Mouse (Mus musculus): ENCODE results near the gene Pmpca. TPM values are rescaled to one million over a fixed set of nuclear protein-coding genes. Genes with fewer than 3 reads are reported as not detected.

Gene Pmpca
- polyA plus RNA-seq, 1 experiment, result 83.9 TPM

DNA sequence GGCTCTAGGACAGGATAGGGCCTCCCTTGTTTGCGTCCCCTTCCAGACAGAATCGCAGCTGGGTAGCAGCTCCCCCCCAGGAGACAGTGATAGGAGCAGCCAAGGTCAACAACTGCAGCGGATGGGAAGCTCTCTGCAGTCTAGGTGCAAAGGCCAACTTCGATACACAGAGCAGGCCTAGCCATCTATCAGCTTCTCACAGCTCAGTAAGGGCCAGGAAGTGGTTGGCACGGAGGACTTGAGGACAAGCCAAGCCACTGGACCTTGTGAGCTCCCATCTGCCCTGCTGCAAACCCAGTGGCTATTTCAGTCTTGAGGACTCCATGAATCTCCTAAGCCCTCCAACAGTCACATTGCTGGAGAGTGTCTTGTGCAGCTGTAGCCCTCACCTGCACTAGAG, 10.5 kb downstream of the Pmpca start:
- H3K4me1 ChIP-seq (ENCODE audit: control insufficient read depth, insufficient read depth, insufficient read length, low read length), result no peaks in the 10 kb centered on the region
- H3K4me3 ChIP-seq (ENCODE audit: insufficient read depth, low read depth, low read length), result no peak overlapping the region
- H3K27ac ChIP-seq (replicated peaks; ENCODE audit: low read depth, low read length), result no peak overlapping the region

DNA sequence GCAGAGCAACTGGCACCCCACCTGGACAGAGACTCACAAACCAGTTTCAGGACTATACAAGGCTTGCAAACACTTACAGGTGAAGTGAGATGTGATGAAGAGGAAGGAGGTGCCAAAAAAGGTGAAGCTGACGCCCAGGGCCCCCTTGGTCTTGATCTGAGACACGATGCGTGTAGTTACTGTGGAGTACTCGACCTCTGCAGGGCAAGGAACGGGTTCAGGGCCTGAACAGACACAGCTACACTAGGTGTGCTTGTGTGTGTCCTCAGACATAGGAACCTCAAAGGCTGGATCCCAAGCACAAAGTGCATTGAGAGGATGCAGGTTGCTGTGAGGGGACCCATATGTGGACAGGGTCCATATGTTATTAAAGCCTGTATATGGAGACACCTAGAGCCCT, 11.2 kb downstream of the Pmpca start:
- Histone ChIP-seq H3K27ac (replicated peaks; ENCODE audit: low read depth, low read length) (no peak overlapping the region), H3K4me1 (ENCODE audit: control insufficient read depth, insufficient read depth, insufficient read length, low read length) (no peaks in the 10 kb centered on the region), H3K4me3 (ENCODE audit: insufficient read depth, low read depth, low read length) (no peak overlapping the region)

DNA sequence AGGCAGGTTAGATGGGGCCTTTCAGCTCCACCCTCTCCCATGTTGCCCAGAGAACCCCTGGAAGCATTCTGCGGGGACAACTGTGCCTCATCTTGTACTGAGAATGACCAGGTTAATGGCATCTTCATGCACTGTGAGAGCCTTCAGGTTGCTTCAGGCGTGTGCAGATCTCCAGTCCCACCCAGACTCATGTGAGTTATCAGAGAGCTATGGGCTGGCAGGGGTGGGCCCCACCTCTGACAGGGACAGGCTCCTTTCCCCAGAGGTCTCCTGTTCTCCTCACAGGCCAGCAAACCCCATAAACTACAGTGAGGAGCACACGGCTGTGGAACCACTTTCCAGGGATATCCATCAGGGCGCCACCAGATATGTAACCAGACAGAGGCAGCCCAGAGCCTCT, 11.9 kb downstream of the Pmpca start:
- H3K4me3 ChIP-seq (ENCODE audit: insufficient read depth, low read depth, low read length), result no peak overlapping the region
- no peak overlapping the region for H3K27ac ChIP-seq (replicated peaks; ENCODE audit: low read depth, low read length)
- peaks cover 3% of the 10 kb centered on the region for H3K4me1 ChIP-seq (ENCODE audit: control insufficient read depth, insufficient read depth, insufficient read length, low read length)

DNA sequence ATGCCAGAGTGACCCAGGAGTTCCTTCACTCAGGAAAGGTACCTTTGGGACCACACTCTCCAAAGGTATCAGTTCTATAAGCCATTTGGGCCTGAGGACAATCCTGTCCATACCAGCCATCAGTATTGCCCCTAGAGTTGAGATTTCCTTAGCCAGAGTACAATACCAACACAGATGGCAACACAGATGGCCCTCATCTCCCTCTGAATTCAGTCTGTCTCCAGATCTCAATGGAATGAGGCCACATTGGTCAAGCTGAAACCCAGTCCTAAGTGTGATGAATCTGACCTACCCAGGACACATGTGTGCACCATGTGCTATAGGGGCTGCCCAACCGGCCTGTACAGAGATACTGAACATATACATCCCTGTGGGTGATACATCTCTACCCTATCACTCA, 13.1 kb downstream of the Pmpca start:
- Histone ChIP-seq H3K4me3 (ENCODE audit: insufficient read depth, low read depth, low read length) (no peak overlapping the region), H3K4me1 (ENCODE audit: control insufficient read depth, insufficient read depth, insufficient read length, low read length) (peaks cover 14% of the 10 kb centered on the region), H3K27ac (replicated peaks; ENCODE audit: low read depth, low read length) (no peak overlapping the region)

DNA sequence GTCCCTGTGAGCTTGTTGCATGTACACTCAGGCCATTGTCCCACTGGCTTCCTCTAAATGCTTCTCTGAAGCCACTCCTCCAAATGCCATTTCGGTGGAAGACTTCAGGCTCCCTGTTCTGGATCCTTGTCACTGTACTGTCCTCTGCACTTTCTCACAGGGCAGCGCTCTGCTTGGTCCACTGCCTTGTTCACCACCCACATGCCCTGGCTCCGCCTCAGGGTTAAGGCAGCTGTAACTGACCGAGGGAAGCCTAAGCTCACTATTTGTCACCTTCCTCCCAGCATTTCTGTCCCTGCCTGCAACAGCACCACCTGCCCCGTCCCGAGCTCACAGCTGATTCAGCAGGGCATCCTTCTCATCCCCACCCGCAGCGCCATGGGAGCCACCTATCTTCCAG, 14.2 kb downstream of the Pmpca start:
- H3K27ac ChIP-seq (replicated peaks; ENCODE audit: low read depth, low read length), result no peak overlapping the region
- H3K4me3 ChIP-seq (ENCODE audit: insufficient read depth, low read depth, low read length), result no peak overlapping the region
- H3K4me1 ChIP-seq (ENCODE audit: control insufficient read depth, insufficient read depth, insufficient read length, low read length), result peaks cover 23% of the 10 kb centered on the region

DNA sequence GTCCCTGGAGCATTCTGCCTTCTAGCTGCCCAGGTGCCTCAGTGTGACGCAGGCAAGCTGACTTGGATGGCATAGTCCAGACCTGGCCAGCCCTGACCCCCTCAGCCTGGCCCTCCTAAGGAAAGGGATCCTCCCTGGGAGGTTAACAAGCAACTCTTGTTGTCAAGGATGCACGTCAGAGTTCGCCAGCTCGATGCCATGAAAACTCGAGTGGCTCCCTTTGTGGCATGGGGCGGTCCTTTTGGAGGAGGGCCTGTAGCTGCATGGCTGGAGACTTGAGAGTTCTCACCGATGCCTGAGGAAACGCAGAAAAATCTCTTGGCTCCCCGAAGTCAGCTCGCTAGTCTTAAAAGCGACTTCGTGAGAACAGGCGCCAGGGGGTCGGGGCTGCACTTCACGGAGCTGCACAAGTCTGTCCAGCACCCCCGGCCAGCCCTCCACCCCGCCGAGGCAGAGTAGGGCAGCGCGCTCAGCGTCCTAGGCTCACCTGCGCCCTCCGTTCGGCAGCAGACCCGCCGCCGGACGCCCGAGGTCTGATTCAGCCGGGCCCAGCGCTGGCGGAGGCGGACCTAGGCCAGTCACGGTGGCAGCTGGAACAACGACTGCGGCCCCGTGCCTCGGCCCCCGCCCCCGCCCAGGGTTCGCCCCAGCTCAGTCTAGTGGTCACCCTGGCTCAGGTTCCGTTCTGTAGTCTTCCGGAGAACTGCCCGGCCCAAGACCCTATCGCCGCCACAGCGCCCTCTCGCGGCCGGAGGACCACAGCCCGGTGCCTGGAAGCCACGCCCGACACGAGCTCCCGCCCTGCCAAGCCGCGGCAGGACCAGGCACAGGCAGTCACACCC, 19.6 kb downstream of the Pmpca start, which contains the start of gene Inpp5e:
Gene Inpp5e, minus strand, starts transcription at position 689 of the 842 bp plus-strand sequence.
- H3K27ac ChIP-seq (replicated peaks; ENCODE audit: low read depth, low read length), result peak within 1 kb of the TSS; percentile 61
- peak within 1 kb of the TSS; percentile 93 for H3K4me3 ChIP-seq (ENCODE audit: insufficient read depth, low read depth, low read length)
- H3K4me1 ChIP-seq (ENCODE audit: control insufficient read depth, insufficient read depth, insufficient read length, low read length), result peaks cover 30% of the 10 kb centered on the region

DNA sequence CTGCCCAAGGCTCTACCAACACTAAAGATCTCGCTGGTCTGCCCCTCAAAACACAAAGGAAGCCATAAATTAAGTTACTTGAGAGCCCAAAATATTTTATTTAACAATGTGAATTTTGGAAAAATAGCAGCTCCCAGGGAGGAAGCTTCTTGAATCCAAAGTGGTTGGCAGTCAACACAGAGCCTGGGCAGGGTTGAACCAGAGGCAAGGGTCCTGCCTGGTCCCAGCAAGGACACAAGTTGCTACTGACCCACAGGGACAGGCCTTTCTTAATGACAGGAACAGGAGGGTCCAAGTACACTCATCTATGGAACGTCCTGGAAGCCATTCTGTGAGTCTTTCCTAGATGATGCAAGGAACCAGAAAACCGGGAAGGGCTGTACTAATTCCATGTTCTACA, 20.2 kb downstream of the Pmpca start:
- H3K4me3 ChIP-seq (ENCODE audit: insufficient read depth, low read depth, low read length), result no peak overlapping the region
- H3K4me1 ChIP-seq (ENCODE audit: control insufficient read depth, insufficient read depth, insufficient read length, low read length), result peaks cover 30% of the 10 kb centered on the region
- no peak overlapping the region for H3K27ac ChIP-seq (replicated peaks; ENCODE audit: low read depth, low read length)

DNA sequence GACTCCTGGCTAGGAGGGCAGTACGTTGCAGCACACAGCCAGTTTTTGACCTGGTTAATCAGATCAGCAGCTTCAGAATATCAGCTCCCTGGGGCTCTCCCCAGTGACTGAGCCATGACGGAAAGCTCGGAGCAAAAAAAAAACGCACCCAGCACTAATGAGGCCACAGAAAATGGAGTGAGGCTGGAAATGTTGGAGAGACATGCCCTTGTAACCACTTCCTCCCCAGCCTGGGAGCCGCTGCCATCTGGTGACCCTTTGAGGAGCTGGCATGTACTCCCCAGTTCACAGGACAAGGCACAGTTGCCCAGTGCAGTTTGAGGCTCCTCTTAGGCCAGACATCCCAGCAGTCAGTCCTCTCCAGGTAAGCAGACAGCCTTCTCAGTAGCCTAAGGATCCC, 21.0 kb downstream of the Pmpca start:
- 0 out of 2 replicates have a peak overlapping the region, but pooled peaks have one; percentile 4 for H3K27ac ChIP-seq (replicated peaks; ENCODE audit: low read depth, low read length)
- H3K4me3 ChIP-seq (ENCODE audit: insufficient read depth, low read depth, low read length), result no peak overlapping the region
- H3K4me1 ChIP-seq (ENCODE audit: control insufficient read depth, insufficient read depth, insufficient read length, low read length), result peaks cover 30% of the 10 kb centered on the region

DNA sequence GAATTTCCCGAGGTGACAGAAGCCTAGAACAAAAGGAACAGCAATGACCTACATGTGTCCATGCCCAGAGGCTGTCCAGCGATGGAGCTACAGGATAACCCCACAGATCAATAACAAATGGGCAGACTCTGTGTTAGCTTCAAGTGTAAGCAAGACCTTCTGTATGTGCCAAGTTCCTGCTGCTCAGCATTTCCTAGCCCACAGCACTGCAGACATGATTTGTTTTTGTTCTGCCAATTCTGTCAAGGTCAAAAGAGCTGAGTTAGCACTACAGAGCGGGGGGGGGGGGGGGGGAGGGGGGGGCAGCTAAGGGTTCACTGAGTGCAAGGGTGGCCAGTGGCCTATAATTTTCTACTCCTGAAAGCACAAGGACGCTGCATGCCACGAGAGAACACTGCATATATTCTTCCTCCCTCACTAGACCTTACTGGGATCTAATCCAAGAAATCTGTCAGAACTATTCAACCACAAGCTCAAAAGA, 21.8 kb downstream of the Pmpca start:
- Histone ChIP-seq H3K27ac (replicated peaks; ENCODE audit: low read depth, low read length) (peak overlapping the region; percentile 42), H3K4me1 (ENCODE audit: control insufficient read depth, insufficient read depth, insufficient read length, low read length) (peaks cover 27% of the 10 kb centered on the region), H3K4me3 (ENCODE audit: insufficient read depth, low read depth, low read length) (no peak overlapping the region)

DNA sequence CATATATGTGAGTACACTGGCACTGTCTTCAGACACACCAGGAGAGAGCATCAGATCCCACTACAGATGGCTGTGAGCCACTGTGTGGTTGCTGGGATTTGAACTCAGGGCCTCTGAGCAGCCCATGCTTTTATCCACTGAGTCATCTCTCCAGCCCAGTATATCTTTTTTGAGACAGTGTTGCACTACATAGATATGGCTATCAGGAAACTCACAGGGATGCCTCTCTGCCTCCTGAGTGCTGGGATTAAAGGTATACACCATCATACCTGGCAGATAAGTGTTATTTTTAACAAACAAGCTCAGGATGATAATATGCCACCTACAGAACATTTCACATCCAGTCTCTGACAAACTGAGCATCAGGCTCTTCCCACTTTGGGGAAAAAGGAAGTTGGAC, 27.9 kb downstream of the Pmpca start:
- Histone ChIP-seq H3K27ac (replicated peaks; ENCODE audit: low read depth, low read length) (no peak overlapping the region), H3K4me1 (ENCODE audit: control insufficient read depth, insufficient read depth, insufficient read length, low read length) (no peaks in the 10 kb centered on the region)

DNA sequence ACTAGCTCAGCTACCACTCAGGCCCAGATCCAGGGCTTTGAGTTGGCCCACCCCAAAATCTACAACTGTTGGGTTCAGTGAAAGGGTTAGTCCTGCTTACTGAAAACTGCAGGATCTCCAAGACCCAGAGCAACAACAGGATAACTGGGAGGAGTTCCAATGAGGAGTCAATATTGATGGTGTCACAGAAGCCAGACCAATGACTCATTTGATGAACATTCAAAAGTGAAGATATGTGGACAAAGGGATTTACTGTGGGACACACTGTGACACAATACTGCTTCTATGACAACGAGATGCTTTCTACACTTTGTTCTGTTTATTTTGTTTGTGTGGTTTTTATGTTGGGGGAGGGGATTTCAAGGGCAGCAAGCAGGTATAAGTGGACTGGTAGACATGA, 29.0 kb downstream of the Pmpca start:
- Histone ChIP-seq H3K4me3 (ENCODE audit: insufficient read depth, low read depth, low read length) (no peak overlapping the region), H3K4me1 (ENCODE audit: control insufficient read depth, insufficient read depth, insufficient read length, low read length) (no peaks in the 10 kb centered on the region)

More for the DNA sequence above, 27.9 kb downstream of the Pmpca start:
- no peak overlapping the region for H3K4me3 ChIP-seq (ENCODE audit: insufficient read depth, low read depth, low read length)

DNA sequence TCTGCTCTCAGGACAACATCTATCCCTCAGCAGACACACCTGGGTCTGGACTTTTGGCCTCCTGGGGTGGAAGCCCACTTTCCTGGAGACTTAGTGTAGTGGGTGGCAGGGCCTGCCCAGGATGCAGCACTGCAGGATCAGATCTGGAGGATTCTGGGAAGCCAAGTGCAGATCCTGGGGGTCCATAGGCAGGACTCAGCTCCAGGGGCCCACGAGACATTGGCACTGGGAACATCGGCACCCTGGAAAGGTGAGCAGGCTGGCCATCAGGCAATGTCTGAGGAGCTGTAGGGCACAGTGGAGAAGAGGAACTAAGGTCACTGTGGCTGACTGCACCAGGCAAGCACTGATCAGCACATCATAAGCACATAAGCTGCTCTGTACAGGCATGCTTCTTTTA, 32.8 kb downstream of the Pmpca start:
- H3K4me3 ChIP-seq (ENCODE audit: insufficient read depth, low read depth, low read length), result no peak overlapping the region
- H3K4me1 ChIP-seq (ENCODE audit: control insufficient read depth, insufficient read depth, insufficient read length, low read length), result no peaks in the 10 kb centered on the region
- no peak overlapping the region for H3K27ac ChIP-seq (replicated peaks; ENCODE audit: low read depth, low read length)

More for the DNA sequence above, 29.0 kb downstream of the Pmpca start:
- H3K27ac ChIP-seq (replicated peaks; ENCODE audit: low read depth, low read length), result no peak overlapping the region

DNA sequence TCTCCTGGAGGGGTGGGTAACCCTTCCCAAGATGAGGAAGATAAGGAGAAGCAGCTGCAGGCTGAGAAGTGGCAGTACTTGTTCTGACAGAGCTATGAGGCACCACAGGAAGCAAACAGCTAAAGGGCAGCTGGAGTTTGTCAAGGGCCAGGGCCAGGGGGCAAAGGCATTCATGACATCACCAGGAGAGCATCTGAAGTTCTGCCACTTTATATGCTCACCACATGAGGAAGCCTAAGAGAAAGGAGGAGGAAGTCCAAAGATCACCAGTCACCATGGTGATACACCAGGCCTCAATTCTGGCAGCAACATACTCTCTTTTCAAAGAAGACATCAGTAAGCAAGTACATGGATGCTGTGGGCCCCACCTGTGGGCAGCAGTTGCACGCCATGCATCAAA, 33.9 kb downstream of the Pmpca start:
- Histone ChIP-seq H3K4me1 (ENCODE audit: control insufficient read depth, insufficient read depth, insufficient read length, low read length) (no peaks in the 10 kb centered on the region), H3K4me3 (ENCODE audit: insufficient read depth, low read depth, low read length) (no peak overlapping the region), H3K27ac (replicated peaks; ENCODE audit: low read depth, low read length) (no peak overlapping the region)

DNA sequence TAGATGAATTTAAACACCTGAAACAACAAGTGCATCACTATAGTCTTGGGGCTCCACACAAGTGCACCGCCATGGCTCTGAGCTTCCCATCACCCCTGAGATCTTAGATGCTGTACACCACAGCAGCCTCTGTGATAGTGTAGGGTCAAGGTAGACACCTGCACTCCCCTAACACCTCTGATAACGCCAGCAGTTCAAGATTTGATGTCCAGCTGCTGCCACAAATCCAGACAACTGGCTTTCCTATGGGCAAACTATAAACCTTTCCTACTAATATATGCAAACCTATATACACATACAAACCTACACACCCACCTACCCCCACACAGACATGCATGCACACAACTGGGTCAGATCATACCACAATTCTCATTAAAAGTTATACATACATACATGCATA, 35.4 kb downstream of the Pmpca start:
- no peak overlapping the region for H3K27ac ChIP-seq (replicated peaks; ENCODE audit: low read depth, low read length)
- no peaks in the 10 kb centered on the region for H3K4me1 ChIP-seq (ENCODE audit: control insufficient read depth, insufficient read depth, insufficient read length, low read length)
- no peak overlapping the region for H3K4me3 ChIP-seq (ENCODE audit: insufficient read depth, low read depth, low read length)

DNA sequence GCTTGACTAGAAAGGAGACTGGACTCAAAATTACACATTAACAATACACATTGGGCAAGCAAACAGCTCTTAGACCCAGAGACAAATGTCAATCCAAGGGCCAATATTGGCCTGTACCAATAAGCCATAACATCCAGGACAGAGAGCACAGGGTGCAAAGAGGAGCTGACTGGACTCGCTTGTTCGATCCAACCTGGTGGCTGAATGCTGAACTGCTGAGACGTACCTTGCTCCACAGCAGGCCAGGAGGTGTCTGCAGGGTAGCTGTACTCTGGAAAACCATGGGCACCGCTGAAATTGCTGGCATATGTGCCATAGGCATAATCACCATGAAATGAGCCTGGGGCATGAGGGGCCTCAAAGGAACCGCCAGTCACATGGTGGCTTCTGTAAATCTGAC, 40.7 kb downstream of the Pmpca start:
- no peak overlapping the region for H3K4me3 ChIP-seq (ENCODE audit: insufficient read depth, low read depth, low read length)
- H3K27ac ChIP-seq (replicated peaks; ENCODE audit: low read depth, low read length), result no peak overlapping the region
- H3K4me1 ChIP-seq (ENCODE audit: control insufficient read depth, insufficient read depth, insufficient read length, low read length), result no peaks in the 10 kb centered on the region
